Mouse (Mus musculus): ENCODE data around the gene Zfp819.

GRCm38 (mm10) chr7:43584790-43585189 lies 22.2 kb upstream of the Zfp819 start:
- TF ChIP-seq TCF12 (IDR thresholded peaks at IDR 0.05; ENCODE audit: insufficient read depth, poor library complexity, severe bottlenecking), result no peak
- TF ChIP-seq POLR2A (IDR thresholded peaks at IDR 0.05; ENCODE audit: insufficient read length, low read depth), result no peak
- no peak for TF ChIP-seq USF1 (IDR thresholded peaks at IDR 0.05; ENCODE audit: low read depth)
- no peak for TF ChIP-seq SRF (IDR thresholded peaks at IDR 0.05; ENCODE audit: control insufficient read depth, insufficient read length, low read depth)
- no peak for TF ChIP-seq TCF3 (IDR thresholded peaks at IDR 0.05; ENCODE audit: insufficient read length, low read depth)
- TF ChIP-seq E2F4 (IDR thresholded peaks at IDR 0.05; ENCODE audit: insufficient read depth), result no peak
